Mouse (Mus musculus) stomach, postnatal 0 days (tissue): ENCODE data around the gene Rbm6. TPM values are rescaled to one million over a fixed set of nuclear protein-coding genes. Genes with fewer than 3 reads are reported as not detected.

ENCODE experiments used
- ATAC-seq: fragments of 200-750 bp; cut with Nextera tagmentation; 2 replicates; pipeline ENCODE4 v1.8.0; 2017; ENCODE audit not compliant: low FRiP score, low TSS enrichment
- DNase-seq: peaks from one replicate; pipeline ENCODE4 v3.0.0-alpha.2; 2016; ENCODE audit warnings: low spot score
- H3K27ac ChIP-seq: fragments of 300-500 bp; sonication (generic); replicated peaks from 2 replicates; pipeline ENCODE4 v1.5.1; 2014; ENCODE audit warnings: mild to moderate bottlenecking, control low read depth
- H3K27me3 ChIP-seq: fragments of 300-500 bp; sonication (generic); 2 replicates; pipeline ENCODE4 v1.6.1; 2014; ENCODE audit warnings: low read length; ENCODE audit not compliant: control insufficient read depth, insufficient read depth
- H3K36me3 ChIP-seq: fragments of 300-500 bp; sonication (generic); 2 replicates; pipeline ENCODE4 v1.6.1; 2014; ENCODE audit warnings: low read length, mixed read lengths; ENCODE audit not compliant: control insufficient read depth, insufficient read depth
- H3K4me1 ChIP-seq: fragments of 300-500 bp; sonication (generic); replicated peaks from 2 replicates; pipeline ENCODE4 v1.6.1; 2014; ENCODE audit warnings: antibody characterized with exemption; ENCODE audit not compliant: control insufficient read depth, insufficient read depth
- H3K4me2 ChIP-seq: fragments of 300-500 bp; sonication (generic); replicated peaks from 2 replicates; pipeline ENCODE4 v1.6.1; 2014; ENCODE audit warnings: low read depth, mild to moderate bottlenecking, control low read depth, moderate library complexity
- H3K4me3 ChIP-seq: fragments of 300-500 bp; sonication (generic); 2 replicates; pipeline ENCODE4 v1.5.1; 2014; ENCODE audit warnings: low read depth, low read length, control low read depth
- H3K9ac ChIP-seq: fragments of 300-500 bp; sonication (generic); 2 replicates; pipeline ENCODE4 v1.6.1; 2014; ENCODE audit warnings: mild to moderate bottlenecking, low read length, control low read depth, mixed read lengths
- H3K9me3 ChIP-seq: fragments of 300-500 bp; sonication (generic); 2 replicates; pipeline ENCODE4 v1.6.1; 2016; ENCODE audit warnings: low read length; ENCODE audit not compliant: control insufficient read depth
- CTCF ChIP-seq: IDR thresholded peaks from 2 replicates; pipeline ENCODE4 v1.5.1; 2016; ENCODE audit warnings: antibody characterized with exemption, low read depth, mild to moderate bottlenecking, moderate library complexity
- EP300 ChIP-seq: optimal IDR thresholded peaks from 2 replicates; pipeline ENCODE3; 2016; ENCODE audit warnings: antibody characterized with exemption
- WGBS: fragments of 180-500 bp; shearing (Covaris S2); extraction: QIAGEN DNeasy Blood & Tissue Kit; methylation state at CpG from one replicate; pipeline ENCODE4 v1.1.7; 2014; 5-methylcytosine and 5-hydroxymethylcytosine counted together
- polyA plus RNA-seq: library from polyadenylated mRNA; unstranded; fragments of >200 nt; fragmentation: Nextera tagmentation; extraction: Ambion mirVana; gene quantifications from 2 replicates; pipeline ENCODE4 v1.2.1, GENCODE M21; 2015

Gene Rbm6
- polyA plus RNA-seq, 1 experiment from 2014 or later: 25.6 TPM

GRCm38 (mm10) chr9:107729709-107730108, 143.3 kb downstream of the Rbm6 start:
- H3K27me3 ChIP-seq: no peaks in the 10 kb centered on the region
- no peak for TF ChIP-seq EP300
- TF ChIP-seq CTCF: no peak

GRCm38 (mm10) chr9:107728919-107729670, 143.9 kb downstream of the Rbm6 start:
- no peaks in the 10 kb centered on the region; the same call in 1 of the 2 replicates for H3K4me1 ChIP-seq
- ATAC-seq: no peak

More at GRCm38 (mm10) chr9:107729709-107730108, 143.3 kb downstream of the Rbm6 start:
- Histone ChIP-seq H3K9ac (no peak overlapping the region), H3K27ac (no peak overlapping the region), H3K4me3 (no peak overlapping the region), H3K9me3 (no peaks in the 10 kb centered on the region), H3K36me3 (no peaks in the 10 kb centered on the region), H3K4me1 (no peaks in the 10 kb centered on the region; the same call in none of the 2 replicates), H3K4me2 (no peak overlapping the region)
- 53% methylated on average over 3 of the region's 3 CpGs for WGBS
- ATAC-seq (no peak), DNase-seq (no peak)

GRCm38 (mm10) chr9:107727041-107727440, 146.0 kb downstream of the Rbm6 start:
- no peak overlapping the region for H3K4me3 ChIP-seq
- no peak overlapping the region for H3K27ac ChIP-seq
- no peak overlapping the region for H3K9ac ChIP-seq
- DNase-seq (peak; percentile 74), ATAC-seq (peak; percentile 27; the same call in 1 of the 2 replicates)
- H3K36me3 ChIP-seq: no peaks in the 10 kb centered on the region
- TF ChIP-seq CTCF (no peak), EP300 (no peak)
- peaks cover 7% of the 10 kb centered on the region; the same call in 1 of the 2 replicates for H3K4me1 ChIP-seq
- H3K9me3 ChIP-seq: no peaks in the 10 kb centered on the region
- no peak overlapping the region for H3K4me2 ChIP-seq
- H3K27me3 ChIP-seq: no peaks in the 10 kb centered on the region
- 42% methylated on average over 3 of the region's 3 CpGs for WGBS

More at GRCm38 (mm10) chr9:107728919-107729670, 143.9 kb downstream of the Rbm6 start:
- WGBS: 69% methylated on average over 6 of the region's 6 CpGs
- DNase-seq: no peak
- no peak overlapping the region for H3K4me3 ChIP-seq
- TF ChIP-seq CTCF (no peak), EP300 (no peak)
- H3K27ac ChIP-seq: no peak overlapping the region
- no peak overlapping the region for H3K9ac ChIP-seq
- no peaks in the 10 kb centered on the region for H3K9me3 ChIP-seq
- H3K4me2 ChIP-seq: no peak overlapping the region
- no peaks in the 10 kb centered on the region for H3K27me3 ChIP-seq
- H3K36me3 ChIP-seq: no peaks in the 10 kb centered on the region

GRCm38 (mm10) chr9:107724796-107725195, 148.2 kb downstream of the Rbm6 start:
- DNase-seq (no peak), ATAC-seq (peak; percentile 48)
- Histone ChIP-seq H3K27ac (peak overlapping the region; percentile 41), H3K4me3 (no peak overlapping the region), H3K9ac (no peak overlapping the region), H3K27me3 (no peaks in the 10 kb centered on the region), H3K4me2 (no peak overlapping the region), H3K36me3 (no peaks in the 10 kb centered on the region), H3K9me3 (no peaks in the 10 kb centered on the region), H3K4me1 (peaks cover 7% of the 10 kb centered on the region; the same call in 1 of the 2 replicates)
- WGBS: 80% methylated on average over 1 of the region's 1 CpGs
- TF ChIP-seq CTCF (no peak), EP300 (no peak)

- ATAC-seq: peak; percentile 39; the same call in 1 of the 2 replicates
- peaks cover 7% of the 10 kb centered on the region; the same call in 1 of the 2 replicates for H3K4me1 ChIP-seq
- 0 out of 2 replicates have a peak overlapping the region, but pooled peaks have one; percentile 18 for H3K9ac ChIP-seq
- no peaks in the 10 kb centered on the region for H3K9me3 ChIP-seq
- H3K4me3 ChIP-seq: no peak overlapping the region
- H3K36me3 ChIP-seq: no peaks in the 10 kb centered on the region
- no peaks in the 10 kb centered on the region for H3K27me3 ChIP-seq
- no peak for TF ChIP-seq EP300
- peak overlapping the region; percentile 53; the same call in 1 of the 2 replicates for H3K27ac ChIP-seq
- 9% methylated on average over 10 of the region's 11 CpGs for WGBS
- peak overlapping the region; percentile 34 for H3K4me2 ChIP-seq
- DNase-seq: no peak
Measured at GRCm38 (mm10) chr9:107723794-107724531, 149.1 kb downstream of the Rbm6 start.

Other genes with a start within 250 kb of the Rbm6 start
- gene Gnai2, start 237.9 kb downstream of the Rbm6 start, polyA plus RNA-seq: 189 and 195 TPM in 2 replicates
- gene Slc38a3, start 203.7 kb downstream of the Rbm6 start, polyA plus RNA-seq: 0.95 and 1.1 TPM in 2 replicates
- 2.1 and 2.9 TPM in 2 replicates for gene Gnat1, start 193.5 kb downstream of the Rbm6 start, polyA plus RNA-seq
- gene Sema3f, start 162.8 kb downstream of the Rbm6 start, polyA plus RNA-seq: 11.7 and 15.1 TPM in 2 replicates
- 60.2 and 67.3 TPM in 2 replicates for gene Rbm5, start 102.2 kb downstream of the Rbm6 start, polyA plus RNA-seq
- 22.9 and 23.6 TPM in 2 replicates for gene Mon1a, start 14.9 kb upstream of the Rbm6 start, polyA plus RNA-seq
- 10.4 and 10.6 TPM in 2 replicates for gene Mst1r, start 33.6 kb upstream of the Rbm6 start, polyA plus RNA-seq
- gene Actl11, start 55.2 kb upstream of the Rbm6 start, polyA plus RNA-seq: not detected in 2 replicates
- 0.62 and 0.94 TPM in 2 replicates for gene Camkv, start 62.4 kb upstream of the Rbm6 start, polyA plus RNA-seq
- 4.8 and 5.7 TPM in 2 replicates for gene Traip, start 76.9 kb upstream of the Rbm6 start, polyA plus RNA-seq
- 24.7 and 28.9 TPM in 2 replicates for gene Uba7, start 102.3 kb upstream of the Rbm6 start, polyA plus RNA-seq
- 0.69 and 0.87 TPM in 2 replicates for gene Gm20661, start 109.8 kb upstream of the Rbm6 start, polyA plus RNA-seq
- gene Inka1, start 112.6 kb upstream of the Rbm6 start, polyA plus RNA-seq: 25.9 and 27.6 TPM in 2 replicates
- 1.3 and 2.0 TPM in 2 replicates for gene Cdhr4, start 119.3 kb upstream of the Rbm6 start, polyA plus RNA-seq
- 0.18 TPM in 1 of 2 replicates, not detected in the other for gene Gm20662, start 123.1 kb upstream of the Rbm6 start, polyA plus RNA-seq
- 24.0 and 26.3 TPM in 2 replicates for gene Ip6k1, start 129.3 kb upstream of the Rbm6 start, polyA plus RNA-seq
- gene Gmppb, start 176.0 kb upstream of the Rbm6 start, polyA plus RNA-seq: 48.5 and 49.5 TPM in 2 replicates
- 2.8 and 2.9 TPM in 2 replicates for gene Amigo3, start 179.9 kb upstream of the Rbm6 start, polyA plus RNA-seq
- 4.4 and 4.8 TPM in 2 replicates for gene Mst1, start 207.2 kb upstream of the Rbm6 start, polyA plus RNA-seq
- 13.8 and 15.7 TPM in 2 replicates for gene Rnf123, start 210.1 kb upstream of the Rbm6 start, polyA plus RNA-seq
- gene Apeh, start 221.4 kb upstream of the Rbm6 start, polyA plus RNA-seq: 35.4 and 38.4 TPM in 2 replicates